Mouse (Mus musculus) MEL (cell line): ENCODE data around the gene Btbd3. TPM values are rescaled to one million over a fixed set of nuclear protein-coding genes. Genes with fewer than 3 reads are reported as not detected.

Experiments used
- DNase-seq: peaks from one replicate; pipeline ENCODE4 v3.0.0; 2011; ENCODE audit warnings: low read depth, low spot score
- H3K27ac ChIP-seq: 2 replicates; pipeline ENCODE4 v1.5.1; 2012; ENCODE audit warnings: low read depth, mild to moderate bottlenecking, control low read depth, low read length, moderate library complexity; ENCODE audit not compliant: control insufficient read depth
- H3K27me3 ChIP-seq, 2 experiments: fragments of 150-350 bp in 1 of 2; sonication (generic) in 1 of 2; 2 replicates each; pipeline ENCODE4 v1.6.1; 2012; ENCODE audit warnings: low read length in 2 of 2, mild to moderate bottlenecking in 2 of 2, improper control_type of control experiment in 1 of 2, moderate library complexity in 1 of 2; ENCODE audit not compliant: insufficient read depth in 2 of 2, control insufficient read depth in 1 of 2
- H3K36me3 ChIP-seq, 2 experiments: 2 replicates each; pipeline ENCODE4 v1.6.1; 2012 to 2014; ENCODE audit warnings: low read length in 2 of 2, improper control_type of control experiment in 1 of 2, inconsistent platforms in 1 of 2, mild to moderate bottlenecking in 1 of 2; ENCODE audit not compliant: insufficient read depth in 2 of 2, control insufficient read depth in 1 of 2
- H3K4me1 ChIP-seq, 2 experiments: fragments of 150-350 bp in 1 of 2; sonication (generic) in 1 of 2; 2 replicates each; pipeline ENCODE4 v1.6.1; 2012; ENCODE audit warnings: low read length in 2 of 2, improper control_type of control experiment in 1 of 2, mild to moderate bottlenecking in 1 of 2; ENCODE audit not compliant: insufficient read depth in 2 of 2, control insufficient read depth in 1 of 2
- H3K4me3 ChIP-seq, 2 experiments: fragments of 150-350 bp in 1 of 2; sonication (generic) in 1 of 2; 2 replicates each; pipeline ENCODE4 v1.5.1; 2012; ENCODE audit warnings: low read depth in 2 of 2, low read length in 2 of 2, mild to moderate bottlenecking in 2 of 2, moderate library complexity in 2 of 2, control low read depth in 1 of 2, improper control_type of control experiment in 1 of 2; ENCODE audit not compliant: control insufficient read depth in 1 of 2, insufficient read depth in 1 of 2
- H3K79me2 ChIP-seq: 2 replicates; pipeline ENCODE4 v1.6.1; 2012; ENCODE audit warnings: mild to moderate bottlenecking, low read length, moderate library complexity; ENCODE audit not compliant: control insufficient read depth, poor library complexity, insufficient read depth
- H3K9ac ChIP-seq: 2 replicates; pipeline ENCODE4 v1.6.1; 2012; ENCODE audit warnings: low read depth, mild to moderate bottlenecking, control low read depth, low read length, moderate library complexity; ENCODE audit not compliant: control insufficient read depth, poor library complexity, severe bottlenecking
- H3K9me3 ChIP-seq: fragments of 150-350 bp; sonication (generic); replicated peaks from 2 replicates; pipeline ENCODE4 v1.6.1; 2012; ENCODE audit warnings: mild to moderate bottlenecking, low read length, improper control_type of control experiment, moderate library complexity; ENCODE audit not compliant: insufficient read depth
- BHLHE40 ChIP-seq: IDR thresholded peaks from 2 replicates; pipeline ENCODE4 v1.6.1; 2012; ENCODE audit warnings: low read depth, mild to moderate bottlenecking, inconsistent platforms, low read length, improper control_type of control experiment, borderline replicate concordance
- CHD1 ChIP-seq: IDR thresholded peaks from 2 replicates; pipeline ENCODE4 v1.6.1; 2012; ENCODE audit warnings: low read depth, mild to moderate bottlenecking, inconsistent platforms, low read length, improper control_type of control experiment
- CTCF ChIP-seq, 3 experiments: IDR thresholded peaks in 2 of 3; conservative IDR thresholded peaks in 1 of 3; 2 replicates each; pipeline ENCODE4 v1.5.1; 2011 to 2012; ENCODE audit warnings: low read length in 3 of 3, low read depth in 2 of 3, mild to moderate bottlenecking in 2 of 3, improper control_type of control experiment in 1 of 3, inconsistent platforms in 1 of 3, mixed read lengths in 1 of 3, moderate library complexity in 1 of 3; ENCODE audit not compliant: control insufficient read depth in 1 of 3, insufficient read depth in 1 of 3, poor library complexity in 1 of 3, severe bottlenecking in 1 of 3
- E2F4 ChIP-seq: IDR thresholded peaks from 2 replicates; pipeline ENCODE4 v1.6.1; 2011; ENCODE audit warnings: low read depth, low read length, improper control_type of control experiment, borderline replicate concordance
- ETS1 ChIP-seq: IDR thresholded peaks from 2 replicates; pipeline ENCODE4 v1.6.1; 2012; ENCODE audit warnings: low read depth, mild to moderate bottlenecking, inconsistent platforms, low read length, improper control_type of control experiment, moderate library complexity
- GABPA ChIP-seq: IDR thresholded peaks from 2 replicates; pipeline ENCODE4 v1.6.1; 2012; ENCODE audit warnings: low read depth, mild to moderate bottlenecking, inconsistent platforms, low read length, improper control_type of control experiment, moderate library complexity
- GATA1 ChIP-seq: IDR thresholded peaks from 2 replicates; pipeline ENCODE4 v1.6.1; 2011; ENCODE audit warnings: low read depth, low read length, improper control_type of control experiment
- HCFC1 ChIP-seq: IDR thresholded peaks from 2 replicates; pipeline ENCODE4 v1.6.1; 2012; ENCODE audit warnings: low read depth, mild to moderate bottlenecking, inconsistent platforms, low read length, improper control_type of control experiment, moderate library complexity
- MAFK ChIP-seq: IDR thresholded peaks from 2 replicates; pipeline ENCODE4 v1.6.1; 2011; ENCODE audit warnings: low read depth, mild to moderate bottlenecking, low read length, improper control_type of control experiment, borderline replicate concordance
- MAZ ChIP-seq: IDR thresholded peaks from 2 replicates; pipeline ENCODE4 v1.6.1; 2012; ENCODE audit warnings: low read depth, mild to moderate bottlenecking, inconsistent platforms, low read length, improper control_type of control experiment
- MEF2A ChIP-seq: IDR thresholded peaks from 2 replicates; pipeline ENCODE4 v1.6.1; 2014; ENCODE audit warnings: low read depth, mild to moderate bottlenecking, inconsistent platforms, low read length, improper control_type of control experiment; ENCODE audit not compliant: poor library complexity, insufficient replicate concordance, severe bottlenecking; ENCODE audit errors: extremely low read depth
- MYB ChIP-seq: IDR thresholded peaks from 2 replicates; pipeline ENCODE4 v1.6.1; 2011; ENCODE audit warnings: mild to moderate bottlenecking, low read depth, low read length, improper control_type of control experiment
- MYC ChIP-seq: IDR thresholded peaks from 2 replicates; pipeline ENCODE4 v1.6.1; 2011; ENCODE audit warnings: low read depth, mild to moderate bottlenecking, low read length, improper control_type of control experiment, moderate library complexity
- NELFE ChIP-seq: IDR thresholded peaks from 2 replicates; pipeline ENCODE4 v1.6.1; 2011; ENCODE audit warnings: low read depth, low read length, improper control_type of control experiment
- NRF1 ChIP-seq: IDR thresholded peaks from 2 replicates; pipeline ENCODE4 v1.6.1; 2014; ENCODE audit warnings: low read depth, mild to moderate bottlenecking, inconsistent platforms, low read length, improper control_type of control experiment, moderate library complexity; ENCODE audit not compliant: poor library complexity, insufficient read depth, severe bottlenecking
- POLR2A ChIP-seq, 2 experiments: IDR thresholded peaks; 2 replicates each; pipeline ENCODE4 v1.6.1; 2011 to 2012; ENCODE audit warnings: low read length in 2 of 2, mild to moderate bottlenecking in 2 of 2, control low read depth in 1 of 2, improper control_type of control experiment in 1 of 2, low read depth in 1 of 2, moderate library complexity in 1 of 2; ENCODE audit not compliant: control insufficient read depth in 1 of 2, insufficient read depth in 1 of 2, poor library complexity in 1 of 2
- POLR2AphosphoS2 ChIP-seq: IDR thresholded peaks from 2 replicates; pipeline ENCODE4 v1.6.1; 2011; ENCODE audit warnings: low read length, improper control_type of control experiment
- SIN3A ChIP-seq: IDR thresholded peaks from 2 replicates; pipeline ENCODE4 v1.6.1; 2012; ENCODE audit warnings: low read length, improper control_type of control experiment, inconsistent platforms
- SMC3 ChIP-seq: IDR thresholded peaks from 2 replicates; pipeline ENCODE4 v1.6.1; 2011; ENCODE audit warnings: low read depth, low read length, improper control_type of control experiment
- UBTF ChIP-seq: IDR thresholded peaks from 2 replicates; pipeline ENCODE4 v1.6.1; 2012; ENCODE audit warnings: low read depth, mild to moderate bottlenecking, inconsistent platforms, low read length, improper control_type of control experiment, moderate library complexity, borderline replicate concordance; ENCODE audit not compliant: insufficient read depth
- USF1 ChIP-seq: IDR thresholded peaks from 2 replicates; pipeline ENCODE4 v1.6.1; 2014; ENCODE audit warnings: low read depth, mild to moderate bottlenecking, inconsistent platforms, low read length, improper control_type of control experiment, moderate library complexity
- USF2 ChIP-seq, 2 experiments: IDR thresholded peaks; 2 replicates each; pipeline ENCODE4 v1.6.1; 2011 to 2012; ENCODE audit warnings: improper control_type of control experiment in 2 of 2, low read length in 2 of 2, borderline replicate concordance in 1 of 2, inconsistent platforms in 1 of 2, low read depth in 1 of 2, mild to moderate bottlenecking in 1 of 2; ENCODE audit not compliant: insufficient read depth in 1 of 2
- ZKSCAN1 ChIP-seq: IDR thresholded peaks from 2 replicates; pipeline ENCODE4 v1.6.1; 2012; ENCODE audit warnings: low read depth, mild to moderate bottlenecking, inconsistent platforms, low read length, improper control_type of control experiment, moderate library complexity
- polyA plus RNA-seq, 2 experiments: library from polyadenylated mRNA; stranded (reverse) in 1 of 2; unstranded in 1 of 2; fragments of >175 nt in 1 of 2; fragments of >200 nt in 1 of 2; gene quantifications; 2 replicates each; pipeline versions ENCODE4 v1.2.1 to v1.2.4; 2012; ENCODE audit warnings: low replicate concordance in 2 of 2, low read depth in 1 of 2; ENCODE audit not compliant: insufficient read length in 2 of 2, insufficient read depth in 1 of 2, missing spikeins in 1 of 2
- total RNA-seq: library from RNA; depleted of rRNA; stranded (reverse); fragments of 300-350 nt; gene quantifications from 2 replicates; pipeline ENCODE4 v1.2.3, GENCODE M21; 2012

Gene Btbd3
- total and polyA plus RNA-seq, 3 experiments, result not detected

- H3K9me3 ChIP-seq, result no peaks in the 10 kb centered on the region
- H3K27ac ChIP-seq, result no peak overlapping the region
- DNase-seq, result no peak
- H3K79me2 ChIP-seq, result no peaks in the 10 kb centered on the region
- no peaks in the 10 kb centered on the region for H3K36me3 ChIP-seq
- no peaks in the 10 kb centered on the region for H3K4me1 ChIP-seq
- no peak overlapping the region for H3K4me3 ChIP-seq
- H3K9ac ChIP-seq, result no peak overlapping the region
- no peaks in the 10 kb centered on the region for H3K27me3 ChIP-seq
- no peak for TF ChIP-seq MYC
- TF ChIP-seq BHLHE40, result no peak
- TF ChIP-seq NRF1, result no peak
- TF ChIP-seq SIN3A, result no peak
- no peak for TF ChIP-seq ETS1
- no peak for TF ChIP-seq HCFC1
- TF ChIP-seq MAFK, result no peak
- TF ChIP-seq POLR2A (IDR thresholded peaks at IDR 0.05; ENCODE audit: control insufficient read depth in 1 of 2, insufficient read depth in 1 of 2, low read depth in 1 of 2, low read length in 2 of 2, poor library complexity in 1 of 2), result no peak
- TF ChIP-seq, all 39 proteins: peak for 0
Observed at GRCm38 (mm10) chr2:138492176-138492575, 235.8 kb downstream of the Btbd3 start.

- no peak overlapping the region for H3K4me3 ChIP-seq
- no peaks in the 10 kb centered on the region for H3K4me1 ChIP-seq
- TF ChIP-seq E2F4, result no peak
- no peak for TF ChIP-seq UBTF
- TF ChIP-seq HCFC1, result no peak
- no peak for TF ChIP-seq USF1
- no peak for TF ChIP-seq NRF1
- no peak for TF ChIP-seq NELFE
- no peak for TF ChIP-seq SIN3A
- TF ChIP-seq SMC3, result no peak
- no peak for TF ChIP-seq GATA1
- TF ChIP-seq CTCF (IDR thresholded peaks at IDR 0.05 in 2 of 3, conservative IDR thresholded peaks at IDR 0.05 in 1 of 3; ENCODE audit: control insufficient read depth in 1 of 3, insufficient read depth in 1 of 3, low read depth in 2 of 3, low read length in 3 of 3, poor library complexity in 1 of 3, severe bottlenecking in 1 of 3), result no peak
- TF ChIP-seq ZKSCAN1, result no peak
- no peak for TF ChIP-seq CHD1
- TF ChIP-seq POLR2A (IDR thresholded peaks at IDR 0.05; ENCODE audit: control insufficient read depth in 1 of 2, insufficient read depth in 1 of 2, low read depth in 1 of 2, low read length in 2 of 2, poor library complexity in 1 of 2), result no peak
- no peak for TF ChIP-seq USF2 (IDR thresholded peaks at IDR 0.05; ENCODE audit: borderline replicate concordance in 1 of 2, insufficient read depth in 1 of 2, low read depth in 1 of 2, low read length in 2 of 2)
- no peak for TF ChIP-seq MYB
- TF ChIP-seq MAZ, result no peak
- TF ChIP-seq MYC, result no peak
- TF ChIP-seq MEF2A, result no peak
- TF ChIP-seq POLR2AphosphoS2, result no peak
- no peak for TF ChIP-seq GABPA
- H3K9ac ChIP-seq, result no peak overlapping the region
- H3K79me2 ChIP-seq, result no peaks in the 10 kb centered on the region
- H3K27ac ChIP-seq, result no peak overlapping the region
- H3K27me3 ChIP-seq, result no peaks in the 10 kb centered on the region
- no peaks in the 10 kb centered on the region for H3K9me3 ChIP-seq
- H3K36me3 ChIP-seq, result no peaks in the 10 kb centered on the region
- DNase-seq, result no peak
Observed at GRCm38 (mm10) chr2:138503866-138504380, 247.6 kb downstream of the Btbd3 start.
